Mouse (Mus musculus): Measurements from ENCODE around the gene Cend1.

DNA sequence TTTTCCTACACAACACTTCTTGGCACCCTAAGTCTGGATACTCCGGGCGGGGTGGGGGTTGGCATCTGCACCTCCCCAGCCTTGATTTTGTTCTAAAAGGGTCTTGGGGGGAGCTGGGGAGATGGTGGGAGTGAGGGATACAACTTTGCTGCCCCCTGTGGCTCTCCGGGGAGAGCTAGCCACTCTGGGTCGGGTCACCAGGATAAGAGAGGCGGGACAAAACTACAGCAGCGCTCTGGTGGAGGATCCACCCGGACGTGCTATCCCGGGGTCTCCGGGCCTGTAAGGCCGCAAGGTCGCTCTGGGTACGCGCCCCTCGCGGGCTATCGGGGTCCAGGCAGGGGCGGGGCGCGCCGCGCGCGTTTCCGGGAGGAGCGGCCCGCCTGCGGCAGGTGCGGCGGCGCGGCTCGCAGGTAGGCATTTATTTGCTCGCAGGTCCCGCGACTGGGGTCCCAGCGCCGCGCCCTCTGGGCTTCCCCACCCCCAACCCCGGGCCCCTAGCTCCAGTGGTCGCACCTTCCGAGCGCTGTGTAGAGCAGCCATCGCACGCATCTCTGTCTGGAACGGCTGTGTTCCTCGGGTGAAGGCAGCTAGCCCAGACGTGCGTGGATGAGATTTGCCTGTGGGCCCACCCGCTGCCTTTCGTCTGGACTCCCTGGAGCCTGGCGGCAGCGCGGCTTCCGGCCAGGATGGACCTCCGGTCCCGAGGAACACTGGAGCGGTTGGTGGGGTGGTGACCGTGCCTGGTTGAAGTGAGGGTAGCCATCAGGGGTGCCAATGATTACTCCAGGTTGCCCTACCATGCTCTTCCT, 32.4 kb upstream of the Cend1 start:
- TF ChIP-seq CTCF (IDR thresholded peaks at IDR 0.05; ENCODE audit: low read depth) (peak; percentile 28), EP300 (IDR thresholded peaks at IDR 0.05; ENCODE audit: low read depth) (no peak)
